Mouse (Mus musculus): ENCODE results near the gene Antxr1. TPM values are rescaled to one million over a fixed set of nuclear protein-coding genes. Genes with fewer than 3 reads are reported as not detected.

Antxr1 gene
- polyA plus RNA-seq, 1 experiment from 2014 or later: 13.2 TPM

- H3K27me3 ChIP-seq (ENCODE audit: control insufficient read depth, insufficient read depth, low read length): no peaks in the 10 kb centered on the region
- H3K9ac ChIP-seq (ENCODE audit: low read length): no peak overlapping the region
- no peaks in the 10 kb centered on the region for H3K9me3 ChIP-seq (ENCODE audit: control insufficient read depth, low read length)
- no peaks in the 10 kb centered on the region for H3K36me3 ChIP-seq (ENCODE audit: control insufficient read depth, insufficient read depth, low read length)
- 63% methylated on average over 4 of the region's 4 CpGs for WGBS
- H3K4me2 ChIP-seq (ENCODE audit: low read depth, severe bottlenecking): no peak overlapping the region
- no peaks in the 10 kb centered on the region for H3K4me1 ChIP-seq (ENCODE audit: control insufficient read depth, insufficient read depth, low read length)
- H3K4me3 ChIP-seq (ENCODE audit: low read depth, low read length): no peak overlapping the region
- no peak overlapping the region for H3K27ac ChIP-seq (replicated peaks; ENCODE audit: low read depth, low read length)
- no peak for DNase-seq (ENCODE audit: low spot score)
- ATAC-seq (ENCODE audit: insufficient number of reproducible peaks, low FRiP score, low TSS enrichment, low read depth): no peak
These were observed 215.6 kb downstream of the Antxr1 start for GRCm38 (mm10) chr6:87119975-87120374.

GRCm38 (mm10) chr6:87119066-87119837, 216.4 kb downstream of the Antxr1 start:
- 82% methylated on average over 20 of the region's 20 CpGs for WGBS
- Histone ChIP-seq H3K27me3 (ENCODE audit: control insufficient read depth, insufficient read depth, low read length) (no peaks in the 10 kb centered on the region), H3K4me3 (ENCODE audit: low read depth, low read length) (no peak overlapping the region), H3K4me2 (ENCODE audit: low read depth, severe bottlenecking) (no peak overlapping the region), H3K9ac (ENCODE audit: low read length) (no peak overlapping the region), H3K36me3 (ENCODE audit: control insufficient read depth, insufficient read depth, low read length) (no peaks in the 10 kb centered on the region), H3K9me3 (ENCODE audit: control insufficient read depth, low read length) (no peaks in the 10 kb centered on the region), H3K4me1 (ENCODE audit: control insufficient read depth, insufficient read depth, low read length) (no peaks in the 10 kb centered on the region), H3K27ac (replicated peaks; ENCODE audit: low read depth, low read length) (no peak overlapping the region)
- ATAC-seq (ENCODE audit: insufficient number of reproducible peaks, low FRiP score, low TSS enrichment, low read depth) (no peak), DNase-seq (ENCODE audit: low spot score) (no peak)

- Histone ChIP-seq H3K4me3 (ENCODE audit: low read depth, low read length) (no peak overlapping the region), H3K4me2 (ENCODE audit: low read depth, severe bottlenecking) (no peak overlapping the region), H3K9ac (ENCODE audit: low read length) (no peak overlapping the region), H3K9me3 (ENCODE audit: control insufficient read depth, low read length) (no peaks in the 10 kb centered on the region), H3K36me3 (ENCODE audit: control insufficient read depth, insufficient read depth, low read length) (no peaks in the 10 kb centered on the region), H3K4me1 (ENCODE audit: control insufficient read depth, insufficient read depth, low read length) (no peaks in the 10 kb centered on the region), H3K27me3 (ENCODE audit: control insufficient read depth, insufficient read depth, low read length) (no peaks in the 10 kb centered on the region), H3K27ac (replicated peaks; ENCODE audit: low read depth, low read length) (no peak overlapping the region)
- no peak for DNase-seq (ENCODE audit: low spot score)
- WGBS: 86% methylated on average over 7 of the region's 7 CpGs
- no peak for ATAC-seq (ENCODE audit: insufficient number of reproducible peaks, low FRiP score, low TSS enrichment, low read depth)
These were observed 219.0 kb downstream of the Antxr1 start for GRCm38 (mm10) chr6:87116596-87116995.

- Histone ChIP-seq H3K36me3 (ENCODE audit: control insufficient read depth, insufficient read depth, low read length) (no peaks in the 10 kb centered on the region), H3K9ac (ENCODE audit: low read length) (no peak overlapping the region), H3K4me2 (ENCODE audit: low read depth, severe bottlenecking) (no peak overlapping the region), H3K27ac (replicated peaks; ENCODE audit: low read depth, low read length) (no peak overlapping the region), H3K4me1 (ENCODE audit: control insufficient read depth, insufficient read depth, low read length) (no peaks in the 10 kb centered on the region), H3K4me3 (ENCODE audit: low read depth, low read length) (no peak overlapping the region), H3K27me3 (ENCODE audit: control insufficient read depth, insufficient read depth, low read length) (no peaks in the 10 kb centered on the region), H3K9me3 (ENCODE audit: control insufficient read depth, low read length) (no peaks in the 10 kb centered on the region)
- no peak for ATAC-seq (ENCODE audit: insufficient number of reproducible peaks, low FRiP score, low TSS enrichment, low read depth)
- WGBS: 85% methylated on average over 2 of the region's 2 CpGs
- no peak for DNase-seq (ENCODE audit: low spot score)
These were observed 219.6 kb downstream of the Antxr1 start for GRCm38 (mm10) chr6:87115981-87116380.

GRCm38 (mm10) chr6:87112125-87112524, 223.5 kb downstream of the Antxr1 start:
- Histone ChIP-seq H3K4me1 (ENCODE audit: control insufficient read depth, insufficient read depth, low read length) (no peaks in the 10 kb centered on the region), H3K9me3 (ENCODE audit: control insufficient read depth, low read length) (no peaks in the 10 kb centered on the region), H3K4me2 (ENCODE audit: low read depth, severe bottlenecking) (no peak overlapping the region), H3K9ac (ENCODE audit: low read length) (no peak overlapping the region), H3K27me3 (ENCODE audit: control insufficient read depth, insufficient read depth, low read length) (no peaks in the 10 kb centered on the region), H3K27ac (replicated peaks; ENCODE audit: low read depth, low read length) (no peak overlapping the region), H3K4me3 (ENCODE audit: low read depth, low read length) (no peak overlapping the region), H3K36me3 (ENCODE audit: control insufficient read depth, insufficient read depth, low read length) (no peaks in the 10 kb centered on the region)
- ATAC-seq (ENCODE audit: insufficient number of reproducible peaks, low FRiP score, low TSS enrichment, low read depth) (no peak), DNase-seq (ENCODE audit: low spot score) (no peak)
- WGBS: 88% methylated on average over 6 of the region's 6 CpGs

- Histone ChIP-seq H3K9me3 (ENCODE audit: control insufficient read depth, low read length) (no peaks in the 10 kb centered on the region), H3K4me1 (ENCODE audit: control insufficient read depth, insufficient read depth, low read length) (no peaks in the 10 kb centered on the region), H3K4me2 (ENCODE audit: low read depth, severe bottlenecking) (no peak overlapping the region), H3K9ac (ENCODE audit: low read length) (no peak overlapping the region), H3K27ac (replicated peaks; ENCODE audit: low read depth, low read length) (no peak overlapping the region), H3K4me3 (ENCODE audit: low read depth, low read length) (no peak overlapping the region), H3K36me3 (ENCODE audit: control insufficient read depth, insufficient read depth, low read length) (no peaks in the 10 kb centered on the region), H3K27me3 (ENCODE audit: control insufficient read depth, insufficient read depth, low read length) (no peaks in the 10 kb centered on the region)
- no peak for DNase-seq (ENCODE audit: low spot score)
- 100% methylated on average over 1 of the region's 1 CpGs for WGBS
- ATAC-seq (ENCODE audit: insufficient number of reproducible peaks, low FRiP score, low TSS enrichment, low read depth): no peak
These were observed 224.1 kb downstream of the Antxr1 start for GRCm38 (mm10) chr6:87111493-87111892.

GRCm38 (mm10) chr6:87104123-87104796, 231.4 kb downstream of the Antxr1 start, which contains the start of gene D6Ertd527e:
D6Ertd527e (plus strand) TSS chr6:87104746.
- 81% methylated on average over 11 of the region's 11 CpGs for WGBS
- Histone ChIP-seq H3K36me3 (ENCODE audit: control insufficient read depth, insufficient read depth, low read length) (no peaks in the 10 kb centered on the region), H3K9me3 (ENCODE audit: control insufficient read depth, low read length) (no peaks in the 10 kb centered on the region), H3K27me3 (ENCODE audit: control insufficient read depth, insufficient read depth, low read length) (no peaks in the 10 kb centered on the region), H3K27ac (replicated peaks; ENCODE audit: low read depth, low read length) (no peak within 1 kb of the TSS), H3K4me3 (ENCODE audit: low read depth, low read length) (no peak within 1 kb of the TSS), H3K4me1 (ENCODE audit: control insufficient read depth, insufficient read depth, low read length) (peaks cover 14% of the 10 kb centered on the region), H3K9ac (ENCODE audit: low read length) (no peak within 1 kb of the TSS), H3K4me2 (ENCODE audit: low read depth, severe bottlenecking) (no peak within 1 kb of the TSS)
- DNase-seq (ENCODE audit: low spot score) (no peak), ATAC-seq (ENCODE audit: insufficient number of reproducible peaks, low FRiP score, low TSS enrichment, low read depth) (no peak)

- no peaks in the 10 kb centered on the region for H3K36me3 ChIP-seq (ENCODE audit: control insufficient read depth, insufficient read depth, low read length)
- no peak overlapping the region for H3K4me2 ChIP-seq (ENCODE audit: low read depth, severe bottlenecking)
- H3K27ac ChIP-seq (replicated peaks; ENCODE audit: low read depth, low read length): no peak overlapping the region
- no peak overlapping the region for H3K4me3 ChIP-seq (ENCODE audit: low read depth, low read length)
- H3K9me3 ChIP-seq (ENCODE audit: control insufficient read depth, low read length): no peaks in the 10 kb centered on the region
- no peak overlapping the region for H3K9ac ChIP-seq (ENCODE audit: low read length)
- WGBS: 57% methylated on average over 1 of the region's 1 CpGs
- no peak for DNase-seq (ENCODE audit: low spot score)
- H3K4me1 ChIP-seq (ENCODE audit: control insufficient read depth, insufficient read depth, low read length): peaks cover 14% of the 10 kb centered on the region
- peak; percentile 56; the same call in 1 of the 2 replicates for ATAC-seq (ENCODE audit: insufficient number of reproducible peaks, low FRiP score, low TSS enrichment, low read depth)
- H3K27me3 ChIP-seq (ENCODE audit: control insufficient read depth, insufficient read depth, low read length): no peaks in the 10 kb centered on the region
These were observed 232.3 kb downstream of the Antxr1 start for GRCm38 (mm10) chr6:87103314-87103713.
